Mouse (Mus musculus) MEL (cell line): ENCODE measurements around the gene Men1. TPM values are rescaled to one million over a fixed set of nuclear protein-coding genes. Genes with fewer than 3 reads are reported as not detected.

Source experiments
- DNase-seq: peaks from one replicate; pipeline ENCODE4 v3.0.0; 2011; ENCODE audit warnings: low read depth, low spot score
- H3K27ac ChIP-seq: 2 replicates; pipeline ENCODE4 v1.5.1; 2012; ENCODE audit warnings: low read depth, mild to moderate bottlenecking, control low read depth, low read length, moderate library complexity; ENCODE audit not compliant: control insufficient read depth
- H3K27me3 ChIP-seq, 2 experiments: fragments of 150-350 bp in 1 of 2; sonication (generic) in 1 of 2; 2 replicates each; pipeline ENCODE4 v1.6.1; 2012; ENCODE audit warnings: low read length in 2 of 2, mild to moderate bottlenecking in 2 of 2, improper control_type of control experiment in 1 of 2, moderate library complexity in 1 of 2; ENCODE audit not compliant: insufficient read depth in 2 of 2, control insufficient read depth in 1 of 2
- H3K36me3 ChIP-seq, 2 experiments: 2 replicates each; pipeline ENCODE4 v1.6.1; 2012 to 2014; ENCODE audit warnings: low read length in 2 of 2, improper control_type of control experiment in 1 of 2, inconsistent platforms in 1 of 2, mild to moderate bottlenecking in 1 of 2; ENCODE audit not compliant: insufficient read depth in 2 of 2, control insufficient read depth in 1 of 2
- H3K4me1 ChIP-seq, 2 experiments: fragments of 150-350 bp in 1 of 2; sonication (generic) in 1 of 2; 2 replicates each; pipeline ENCODE4 v1.6.1; 2012; ENCODE audit warnings: low read length in 2 of 2, improper control_type of control experiment in 1 of 2, mild to moderate bottlenecking in 1 of 2; ENCODE audit not compliant: insufficient read depth in 2 of 2, control insufficient read depth in 1 of 2
- H3K4me3 ChIP-seq, 2 experiments: fragments of 150-350 bp in 1 of 2; sonication (generic) in 1 of 2; 2 replicates each; pipeline ENCODE4 v1.5.1; 2012; ENCODE audit warnings: low read depth in 2 of 2, low read length in 2 of 2, mild to moderate bottlenecking in 2 of 2, moderate library complexity in 2 of 2, control low read depth in 1 of 2, improper control_type of control experiment in 1 of 2; ENCODE audit not compliant: control insufficient read depth in 1 of 2, insufficient read depth in 1 of 2
- H3K79me2 ChIP-seq: 2 replicates; pipeline ENCODE4 v1.6.1; 2012; ENCODE audit warnings: mild to moderate bottlenecking, low read length, moderate library complexity; ENCODE audit not compliant: control insufficient read depth, poor library complexity, insufficient read depth
- H3K9ac ChIP-seq: 2 replicates; pipeline ENCODE4 v1.6.1; 2012; ENCODE audit warnings: low read depth, mild to moderate bottlenecking, control low read depth, low read length, moderate library complexity; ENCODE audit not compliant: control insufficient read depth, poor library complexity, severe bottlenecking
- H3K9me3 ChIP-seq: fragments of 150-350 bp; sonication (generic); replicated peaks from 2 replicates; pipeline ENCODE4 v1.6.1; 2012; ENCODE audit warnings: mild to moderate bottlenecking, low read length, improper control_type of control experiment, moderate library complexity; ENCODE audit not compliant: insufficient read depth
- BHLHE40 ChIP-seq: IDR thresholded peaks from 2 replicates; pipeline ENCODE4 v1.6.1; 2012; ENCODE audit warnings: low read depth, mild to moderate bottlenecking, inconsistent platforms, low read length, improper control_type of control experiment, borderline replicate concordance
- CHD2 ChIP-seq: IDR thresholded peaks from 2 replicates; pipeline ENCODE4 v1.6.1; 2011; ENCODE audit warnings: low read length, improper control_type of control experiment
- E2F4 ChIP-seq: IDR thresholded peaks from 2 replicates; pipeline ENCODE4 v1.6.1; 2011; ENCODE audit warnings: low read depth, low read length, improper control_type of control experiment, borderline replicate concordance
- ELF1 ChIP-seq: IDR thresholded peaks from 2 replicates; pipeline ENCODE4 v1.6.1; 2014; ENCODE audit warnings: low read depth, mild to moderate bottlenecking, inconsistent platforms, low read length, improper control_type of control experiment, moderate library complexity
- GABPA ChIP-seq: IDR thresholded peaks from 2 replicates; pipeline ENCODE4 v1.6.1; 2012; ENCODE audit warnings: low read depth, mild to moderate bottlenecking, inconsistent platforms, low read length, improper control_type of control experiment, moderate library complexity
- HCFC1 ChIP-seq: IDR thresholded peaks from 2 replicates; pipeline ENCODE4 v1.6.1; 2012; ENCODE audit warnings: low read depth, mild to moderate bottlenecking, inconsistent platforms, low read length, improper control_type of control experiment, moderate library complexity
- MAZ ChIP-seq: IDR thresholded peaks from 2 replicates; pipeline ENCODE4 v1.6.1; 2012; ENCODE audit warnings: low read depth, mild to moderate bottlenecking, inconsistent platforms, low read length, improper control_type of control experiment
- MYB ChIP-seq: IDR thresholded peaks from 2 replicates; pipeline ENCODE4 v1.6.1; 2011; ENCODE audit warnings: mild to moderate bottlenecking, low read depth, low read length, improper control_type of control experiment
- POLR2AphosphoS2 ChIP-seq: IDR thresholded peaks from 2 replicates; pipeline ENCODE4 v1.6.1; 2011; ENCODE audit warnings: low read length, improper control_type of control experiment
- RCOR1 ChIP-seq: IDR thresholded peaks from 2 replicates; pipeline ENCODE4 v1.6.1; 2012; ENCODE audit warnings: low read depth, mild to moderate bottlenecking, inconsistent platforms, low read length, improper control_type of control experiment
- TAL1 ChIP-seq: IDR thresholded peaks from 2 replicates; pipeline ENCODE4 v1.6.1; 2012; ENCODE audit warnings: mild to moderate bottlenecking, inconsistent platforms, low read length, moderate library complexity, mixed read lengths
- USF1 ChIP-seq: IDR thresholded peaks from 2 replicates; pipeline ENCODE4 v1.6.1; 2014; ENCODE audit warnings: low read depth, mild to moderate bottlenecking, inconsistent platforms, low read length, improper control_type of control experiment, moderate library complexity
- USF2 ChIP-seq, 2 experiments: IDR thresholded peaks; 2 replicates each; pipeline ENCODE4 v1.6.1; 2011 to 2012; ENCODE audit warnings: improper control_type of control experiment in 2 of 2, low read length in 2 of 2, borderline replicate concordance in 1 of 2, inconsistent platforms in 1 of 2, low read depth in 1 of 2, mild to moderate bottlenecking in 1 of 2; ENCODE audit not compliant: insufficient read depth in 1 of 2
- ZC3H11A ChIP-seq: IDR thresholded peaks from 2 replicates; pipeline ENCODE4 v1.6.1; 2012; ENCODE audit warnings: low read depth, mild to moderate bottlenecking, inconsistent platforms, low read length, improper control_type of control experiment
- ZNF384 ChIP-seq: IDR thresholded peaks from 2 replicates; pipeline ENCODE4 v1.6.1; 2012; ENCODE audit warnings: low read depth, mild to moderate bottlenecking, inconsistent platforms, low read length, improper control_type of control experiment
- polyA plus RNA-seq, 2 experiments: library from polyadenylated mRNA; stranded (reverse) in 1 of 2; unstranded in 1 of 2; fragments of >175 nt in 1 of 2; fragments of >200 nt in 1 of 2; gene quantifications; 2 replicates each; pipeline versions ENCODE4 v1.2.1 to v1.2.4; 2012; ENCODE audit warnings: low replicate concordance in 2 of 2, low read depth in 1 of 2; ENCODE audit not compliant: insufficient read length in 2 of 2, insufficient read depth in 1 of 2, missing spikeins in 1 of 2
- total RNA-seq: library from RNA; depleted of rRNA; stranded (reverse); fragments of 300-350 nt; gene quantifications from 2 replicates; pipeline ENCODE4 v1.2.3, GENCODE M21; 2012

Men1 gene
- total and polyA plus RNA-seq, 3 experiments = 39.4 to 132 TPM; not detected in 1

DNA sequence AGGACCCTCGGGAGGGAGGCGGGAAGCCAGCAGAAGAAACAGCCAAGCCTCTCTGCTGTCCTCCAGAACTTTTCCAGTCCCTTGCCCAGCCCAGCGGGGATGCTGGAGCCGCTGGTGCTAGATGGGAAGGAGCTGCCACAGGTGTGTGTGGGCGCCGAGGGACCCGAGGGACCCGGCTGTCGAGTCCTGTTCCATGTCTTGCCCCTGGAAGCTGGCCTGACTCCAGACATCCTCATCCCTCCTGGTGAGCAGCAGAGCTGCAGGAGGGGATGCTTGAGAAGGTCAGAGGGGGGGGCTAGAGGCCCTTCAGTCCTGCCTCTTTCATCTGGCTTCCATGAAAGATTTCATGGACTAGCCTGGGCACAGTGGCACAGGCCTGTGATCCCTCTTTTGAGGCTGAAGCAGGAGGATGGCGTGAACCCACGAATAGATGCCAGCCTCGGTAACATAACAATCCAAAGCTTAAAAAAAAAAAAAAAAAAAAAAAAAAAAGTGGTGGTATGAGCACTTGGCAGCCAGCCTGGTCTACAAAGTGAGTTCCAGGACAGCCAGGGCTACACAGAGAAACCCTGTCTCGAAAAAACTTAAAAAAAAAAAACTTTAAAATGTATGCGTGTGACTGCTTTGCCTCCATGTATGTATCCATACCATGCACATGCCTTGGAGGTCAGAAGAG lies 16.8 kb downstream of the Men1 start:
- Histone ChIP-seq H3K27ac (no peak overlapping the region), H3K4me1 (peaks cover 0 to 2% of the 10 kb centered on the region in 2 experiments; a peak in 2 of 4 replicates), H3K9ac (no peak overlapping the region), H3K9me3 (no peaks in the 10 kb centered on the region), H3K36me3 (no peaks in the 10 kb centered on the region; a peak in 1 of 4 replicates), H3K79me2 (no peaks in the 10 kb centered on the region), H3K27me3 (no peaks in the 10 kb centered on the region), H3K4me3 (no peak overlapping the region)
- DNase-seq = no peak
- TF ChIP-seq POLR2AphosphoS2 (no peak), ZNF384 (peak; percentile 77)

DNA sequence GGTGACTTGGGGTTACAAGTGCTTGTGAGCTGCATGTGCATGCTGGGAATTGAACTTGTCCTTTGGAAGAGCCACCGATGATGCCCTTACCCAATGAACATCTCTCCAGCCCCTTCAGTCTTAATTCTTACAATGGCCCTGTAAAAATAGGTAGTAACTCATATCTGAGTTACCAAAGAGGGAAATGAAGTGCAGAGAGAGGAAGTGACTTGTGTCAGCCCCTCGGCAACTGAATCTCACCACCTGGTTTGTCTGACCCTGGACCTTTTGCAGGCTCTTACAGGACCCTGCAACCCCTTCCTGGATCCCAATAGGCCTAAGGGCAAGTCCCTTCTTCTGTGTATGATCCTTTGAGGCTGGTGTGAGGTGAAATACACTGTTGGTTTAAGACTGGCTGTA lies 17.3 kb downstream of the Men1 start:
- Histone ChIP-seq H3K27me3 (no peaks in the 10 kb centered on the region), H3K79me2 (no peaks in the 10 kb centered on the region), H3K4me1 (peaks cover 0 to 2% of the 10 kb centered on the region in 2 experiments; a peak in 2 of 4 replicates), H3K9me3 (no peaks in the 10 kb centered on the region), H3K27ac (peak overlapping the region; percentile 14; the same call in 1 of the 2 replicates), H3K9ac (no peak overlapping the region), H3K4me3 (no peak overlapping the region), H3K36me3 (no peaks in the 10 kb centered on the region; a peak in 1 of 4 replicates)
- peak; percentile 60 for DNase-seq
- no peak for TF ChIP-seq MYB
- no peak for TF ChIP-seq ZNF384
- TF ChIP-seq ZC3H11A = no peak
- TF ChIP-seq MAZ = no peak
- no peak for TF ChIP-seq E2F4
- TF ChIP-seq BHLHE40 = no peak
- no peak for TF ChIP-seq HCFC1
- no peak for TF ChIP-seq USF1
- no peak for TF ChIP-seq ELF1
- TF ChIP-seq CHD2 = no peak
- TF ChIP-seq TAL1 = no peak
- no peak for TF ChIP-seq GABPA
- no peak for TF ChIP-seq USF2 (IDR thresholded peaks at IDR 0.05; ENCODE audit: borderline replicate concordance in 1 of 2, insufficient read depth in 1 of 2, low read depth in 1 of 2, low read length in 2 of 2)
- no peak for TF ChIP-seq RCOR1
